Mouse (Mus musculus): ENCODE results near the gene Vti1a. TPM values are rescaled to one million over a fixed set of nuclear protein-coding genes. Genes with fewer than 3 reads are reported as not detected.

Gene Vti1a
- polyA plus RNA-seq, 1 experiment from 2014 or later, result 29.4 TPM

Other genes starting within 250 kb of the Vti1a start
- 19.6 and 21.0 TPM in 2 replicates for gene Gpam, start 189.1 kb upstream of the Vti1a start, polyA plus RNA-seq (2016; fragmentation: Nextera tagmentation; extraction: Ambion mirVana)
- gene Tectb, start 135.6 kb upstream of the Vti1a start, polyA plus RNA-seq (2016; fragmentation: Nextera tagmentation; extraction: Ambion mirVana), result not detected in 2 replicates
- not detected in 2 replicates for gene Gucy2g, start 75.1 kb upstream of the Vti1a start, polyA plus RNA-seq (2016; fragmentation: Nextera tagmentation; extraction: Ambion mirVana)
- gene Acsl5, start 64.4 kb upstream of the Vti1a start, polyA plus RNA-seq (2016; fragmentation: Nextera tagmentation; extraction: Ambion mirVana), result 17.4 and 20.3 TPM in 2 replicates
- 90.2 and 92.6 TPM in 2 replicates for gene Zdhhc6, start 263 bp upstream of the Vti1a start, polyA plus RNA-seq (2016; fragmentation: Nextera tagmentation; extraction: Ambion mirVana)